Mouse (Mus musculus): ENCODE data around the gene Denr. TPM values are rescaled to one million over a fixed set of nuclear protein-coding genes. Genes with fewer than 3 reads are reported as not detected.

Denr gene
- polyA plus RNA-seq, 1 experiment from 2014 or later: 130 TPM

GRCm38 (mm10) chr5:123968468-123968867 is 61.5 kb downstream of the Denr start:
- no peak overlapping the region for H3K4me3 ChIP-seq (ENCODE audit: low read depth, low read length)
- no peaks in the 10 kb centered on the region for H3K9me3 ChIP-seq (ENCODE audit: low read depth, low read length)
- no peak overlapping the region for H3K4me2 ChIP-seq
- H3K9ac ChIP-seq: no peak overlapping the region
- no peaks in the 10 kb centered on the region for H3K36me3 ChIP-seq (ENCODE audit: insufficient read depth)
- peaks cover 11% of the 10 kb centered on the region for H3K27me3 ChIP-seq (ENCODE audit: insufficient read depth, low read length)
- 47% methylated on average over 5 of the region's 5 CpGs for WGBS
- ATAC-seq (ENCODE audit: insufficient read depth): no peak
- no peak overlapping the region for H3K27ac ChIP-seq (ENCODE audit: low read depth)
- no peak for DNase-seq
- no peak for TF ChIP-seq CTCF (IDR thresholded peaks at IDR 0.05; ENCODE audit: low read depth)
- H3K4me1 ChIP-seq (ENCODE audit: insufficient read depth): no peaks in the 10 kb centered on the region

DNA sequence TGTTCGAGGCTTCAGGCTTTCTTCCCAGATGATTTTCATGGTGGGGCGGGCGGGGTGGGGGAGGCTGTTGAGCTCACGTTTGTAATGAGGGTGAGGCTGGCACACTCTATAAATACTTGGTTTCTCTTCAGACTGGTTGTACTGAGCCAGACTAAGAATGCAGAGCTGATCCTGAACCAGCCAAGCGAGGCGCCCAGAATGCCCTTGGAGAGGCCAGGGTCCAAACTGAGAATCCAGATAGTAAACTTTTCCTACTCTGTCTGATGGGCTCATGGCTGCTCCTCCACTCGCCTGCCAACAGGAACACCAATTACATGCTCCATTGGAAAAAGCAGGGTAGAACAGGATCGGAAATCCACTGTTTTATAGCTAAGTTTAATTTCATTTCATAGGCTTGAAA is 62.2 kb downstream of the Denr start:
- no peaks in the 10 kb centered on the region for H3K4me1 ChIP-seq (ENCODE audit: insufficient read depth)
- DNase-seq: no peak
- peaks cover 12% of the 10 kb centered on the region for H3K27me3 ChIP-seq (ENCODE audit: insufficient read depth, low read length)
- H3K36me3 ChIP-seq (ENCODE audit: insufficient read depth): no peaks in the 10 kb centered on the region
- no peak for ATAC-seq (ENCODE audit: insufficient read depth)
- 77% methylated on average over 8 of the region's 8 CpGs for WGBS
- H3K9me3 ChIP-seq (ENCODE audit: low read depth, low read length): no peaks in the 10 kb centered on the region
- no peak overlapping the region for H3K4me3 ChIP-seq (ENCODE audit: low read depth, low read length)
- no peak overlapping the region for H3K4me2 ChIP-seq
- no peak overlapping the region for H3K27ac ChIP-seq (ENCODE audit: low read depth)
- TF ChIP-seq CTCF (IDR thresholded peaks at IDR 0.05; ENCODE audit: low read depth): no peak
- no peak overlapping the region for H3K9ac ChIP-seq

DNA sequence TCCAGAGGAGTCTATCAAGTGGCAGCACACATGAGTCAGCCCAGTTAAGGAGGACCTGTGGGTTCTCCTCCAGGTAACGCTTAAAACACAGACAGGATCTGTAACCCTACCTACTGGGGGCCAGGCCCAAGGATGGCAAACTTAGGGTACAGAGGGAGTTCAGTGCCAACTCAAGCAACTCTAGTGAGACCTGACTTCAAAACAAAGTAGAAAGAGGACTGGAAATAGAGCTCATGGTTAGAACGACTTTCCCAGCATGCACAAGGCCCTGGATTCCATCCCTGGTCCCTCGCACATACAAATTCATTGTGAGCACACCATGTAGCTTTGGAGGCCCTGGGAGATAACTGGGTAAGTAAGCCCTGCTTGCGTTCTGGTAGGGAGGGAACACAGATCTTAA is 63.6 kb downstream of the Denr start:
- no peak overlapping the region for H3K27ac ChIP-seq (ENCODE audit: low read depth)
- H3K4me1 ChIP-seq (ENCODE audit: insufficient read depth): no peaks in the 10 kb centered on the region; the same call in 1 of the 2 replicates
- no peaks in the 10 kb centered on the region for H3K36me3 ChIP-seq (ENCODE audit: insufficient read depth)
- H3K4me3 ChIP-seq (ENCODE audit: low read depth, low read length): no peak overlapping the region
- H3K4me2 ChIP-seq: no peak overlapping the region
- no peaks in the 10 kb centered on the region for H3K9me3 ChIP-seq (ENCODE audit: low read depth, low read length)
- ATAC-seq (ENCODE audit: insufficient read depth) (no peak), DNase-seq (no peak)
- peaks cover 20% of the 10 kb centered on the region for H3K27me3 ChIP-seq (ENCODE audit: insufficient read depth, low read length)
- no peak for TF ChIP-seq CTCF (IDR thresholded peaks at IDR 0.05; ENCODE audit: low read depth)
- 81% methylated on average over 4 of the region's 4 CpGs for WGBS
- H3K9ac ChIP-seq: no peak overlapping the region

DNA sequence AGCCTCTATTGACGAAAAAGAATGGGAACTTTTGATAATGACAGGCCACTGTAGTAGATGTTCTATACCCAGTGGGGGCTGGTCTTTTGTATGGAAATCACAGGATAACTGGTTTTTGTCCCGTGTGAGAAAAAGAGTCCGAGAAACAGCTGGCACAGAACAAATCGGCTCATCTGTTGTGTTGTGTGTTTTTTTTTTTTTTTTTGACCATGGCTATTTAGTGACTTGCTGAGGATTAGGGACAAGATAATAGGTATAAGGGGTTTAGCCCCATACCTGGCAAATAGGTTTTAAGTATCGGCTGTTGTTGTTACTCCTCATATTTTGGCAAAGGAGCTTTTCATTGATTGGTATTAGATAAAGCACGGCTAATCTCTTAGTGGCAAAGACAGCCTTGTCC is 65.5 kb downstream of the Denr start:
- DNase-seq: no peak
- no peaks in the 10 kb centered on the region for H3K9me3 ChIP-seq (ENCODE audit: low read depth, low read length)
- no peak for ATAC-seq (ENCODE audit: insufficient read depth)
- WGBS: 72% methylated on average over 6 of the region's 6 CpGs
- peaks cover 23% of the 10 kb centered on the region for H3K27me3 ChIP-seq (ENCODE audit: insufficient read depth, low read length)
- H3K4me1 ChIP-seq (ENCODE audit: insufficient read depth): no peaks in the 10 kb centered on the region; the same call in 1 of the 2 replicates
- no peak overlapping the region for H3K27ac ChIP-seq (ENCODE audit: low read depth)
- H3K4me2 ChIP-seq: no peak overlapping the region
- no peak overlapping the region for H3K9ac ChIP-seq
- TF ChIP-seq CTCF (IDR thresholded peaks at IDR 0.05; ENCODE audit: low read depth): no peak
- no peaks in the 10 kb centered on the region for H3K36me3 ChIP-seq (ENCODE audit: insufficient read depth)
- H3K4me3 ChIP-seq (ENCODE audit: low read depth, low read length): no peak overlapping the region

DNA sequence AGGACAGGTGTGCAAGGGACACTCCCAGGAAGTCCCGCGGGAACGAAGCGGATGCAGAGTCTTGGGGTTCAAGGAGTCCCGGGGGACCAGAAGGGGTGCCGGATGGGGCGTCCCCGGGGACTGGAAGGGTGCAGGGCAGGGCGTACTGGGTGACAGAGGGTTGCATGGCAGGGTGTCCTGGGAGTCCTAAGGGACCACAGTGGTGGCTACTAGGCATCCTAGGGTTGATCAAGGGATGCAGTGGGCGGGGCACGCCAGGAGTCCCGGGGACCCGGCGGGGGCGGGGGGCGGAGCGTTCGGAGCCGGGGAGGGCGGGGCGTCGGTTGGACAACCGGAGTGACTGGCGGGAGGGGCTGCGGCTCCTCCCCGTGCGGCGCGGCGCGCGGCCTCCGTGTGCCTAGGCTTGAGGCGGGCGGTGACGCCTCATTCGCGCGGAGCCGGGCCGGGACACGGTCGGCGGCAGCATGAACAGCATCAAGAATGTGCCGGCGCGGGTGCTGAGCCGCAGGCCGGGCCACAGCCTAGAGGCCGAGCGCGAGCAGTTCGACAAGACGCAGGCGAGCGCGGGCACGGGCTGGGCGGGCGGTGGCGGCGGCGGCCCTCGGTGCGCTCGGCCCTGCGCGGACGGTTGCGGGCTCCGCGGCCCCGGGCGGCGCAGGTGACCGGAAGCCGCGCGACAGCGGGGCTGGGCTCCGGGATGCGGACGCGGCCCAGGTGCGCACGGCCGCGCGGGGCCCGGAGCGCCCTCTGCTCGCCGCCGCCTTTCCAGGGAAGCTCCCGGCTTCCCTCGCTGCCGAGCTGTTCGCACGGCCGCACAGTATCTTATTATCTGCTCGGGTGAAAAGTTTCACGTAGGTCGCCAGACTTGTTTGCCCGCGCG is 66.6 kb downstream of the Denr start, which contains the start of gene Hip1r:
Gene Hip1r, plus strand, starts transcription at position 330 of the 880 bp plus-strand sequence.
- Histone ChIP-seq H3K27me3 (ENCODE audit: insufficient read depth, low read length) (peaks cover 23% of the 10 kb centered on the region), H3K9me3 (ENCODE audit: low read depth, low read length) (no peaks in the 10 kb centered on the region), H3K4me2 (peak within 1 kb of the TSS; percentile 94), H3K36me3 (ENCODE audit: insufficient read depth) (no peaks in the 10 kb centered on the region), H3K9ac (peak within 1 kb of the TSS; percentile 67), H3K4me1 (ENCODE audit: insufficient read depth) (no peaks in the 10 kb centered on the region; the same call in 1 of the 2 replicates), H3K27ac (ENCODE audit: low read depth) (no peak within 1 kb of the TSS), H3K4me3 (ENCODE audit: low read depth, low read length) (peak within 1 kb of the TSS; percentile 71)
- under 1% methylated on average over 88 of the region's 106 CpGs for WGBS
- TF ChIP-seq CTCF (IDR thresholded peaks at IDR 0.05; ENCODE audit: low read depth): no peak
- ATAC-seq (ENCODE audit: insufficient read depth) (peak; percentile 77), DNase-seq (peak; percentile 67)

- peak overlapping the region; percentile 71 for H3K4me3 ChIP-seq (ENCODE audit: low read depth, low read length)
- no peak overlapping the region for H3K27ac ChIP-seq (ENCODE audit: low read depth)
- DNase-seq (no peak), ATAC-seq (ENCODE audit: insufficient read depth) (no peak; the same call in 1 of the 2 replicates)
- no peaks in the 10 kb centered on the region for H3K9me3 ChIP-seq (ENCODE audit: low read depth, low read length)
- peak overlapping the region; percentile 67 for H3K9ac ChIP-seq
- H3K4me1 ChIP-seq (ENCODE audit: insufficient read depth): no peaks in the 10 kb centered on the region; the same call in 1 of the 2 replicates
- under 1% methylated on average over 14 of the region's 14 CpGs for WGBS
- no peak for TF ChIP-seq CTCF (IDR thresholded peaks at IDR 0.05; ENCODE audit: low read depth)
- H3K4me2 ChIP-seq: peak overlapping the region; percentile 94
- no peaks in the 10 kb centered on the region for H3K36me3 ChIP-seq (ENCODE audit: insufficient read depth)
- H3K27me3 ChIP-seq (ENCODE audit: insufficient read depth, low read length): peaks cover 23% of the 10 kb centered on the region
Observed at GRCm38 (mm10) chr5:123974179-123974485, 67.2 kb downstream of the Denr start.

GRCm38 (mm10) chr5:123974616-123975111 is 67.7 kb downstream of the Denr start:
- Histone ChIP-seq H3K36me3 (ENCODE audit: insufficient read depth) (no peaks in the 10 kb centered on the region), H3K9ac (no peak overlapping the region), H3K27ac (ENCODE audit: low read depth) (no peak overlapping the region), H3K4me1 (ENCODE audit: insufficient read depth) (no peaks in the 10 kb centered on the region; the same call in 1 of the 2 replicates), H3K9me3 (ENCODE audit: low read depth, low read length) (no peaks in the 10 kb centered on the region), H3K4me2 (peak overlapping the region; percentile 94), H3K4me3 (ENCODE audit: low read depth, low read length) (peak overlapping the region; percentile 71), H3K27me3 (ENCODE audit: insufficient read depth, low read length) (peaks cover 23% of the 10 kb centered on the region)
- WGBS: 22% methylated on average over 11 of the region's 11 CpGs
- ATAC-seq (ENCODE audit: insufficient read depth) (no peak), DNase-seq (no peak)
- no peak for TF ChIP-seq CTCF (IDR thresholded peaks at IDR 0.05; ENCODE audit: low read depth)
